Mouse (Mus musculus) cerebellum, postnatal 10 days (tissue): Measurements from ENCODE around the gene Creld1.

ENCODE experiments used
- DNase-seq, 2 experiments: peaks; one replicate each; pipeline ENCODE4 v3.0.0; 2021; ENCODE audit warnings: mixed read lengths in 2 of 2

Creld1 gene

DNA sequence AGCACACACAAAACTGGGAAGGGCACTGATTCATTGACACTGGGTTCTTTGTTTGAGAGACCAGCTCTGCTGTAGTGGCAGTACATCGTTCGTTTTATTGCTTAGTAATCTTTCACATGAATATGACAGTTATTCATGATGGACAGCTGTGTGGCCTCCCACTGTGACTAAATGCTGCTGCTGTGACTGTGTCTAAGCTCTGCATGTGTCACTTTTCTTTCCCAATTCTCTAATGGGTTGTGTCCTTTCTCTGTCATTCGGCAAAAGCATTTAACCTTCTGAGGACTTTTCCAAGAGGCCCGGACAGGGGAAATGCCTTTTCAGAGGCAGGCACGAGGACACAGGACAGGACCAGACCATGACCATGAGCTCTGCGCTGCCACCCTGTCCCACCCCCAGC lies 30.8 kb downstream of the Creld1 start:
- no peak for DNase-seq

- DNase-seq = no peak
These were observed 31.5 kb downstream of the Creld1 start for GRCm38 (mm10) chr6:113514600-113514999.

DNA sequence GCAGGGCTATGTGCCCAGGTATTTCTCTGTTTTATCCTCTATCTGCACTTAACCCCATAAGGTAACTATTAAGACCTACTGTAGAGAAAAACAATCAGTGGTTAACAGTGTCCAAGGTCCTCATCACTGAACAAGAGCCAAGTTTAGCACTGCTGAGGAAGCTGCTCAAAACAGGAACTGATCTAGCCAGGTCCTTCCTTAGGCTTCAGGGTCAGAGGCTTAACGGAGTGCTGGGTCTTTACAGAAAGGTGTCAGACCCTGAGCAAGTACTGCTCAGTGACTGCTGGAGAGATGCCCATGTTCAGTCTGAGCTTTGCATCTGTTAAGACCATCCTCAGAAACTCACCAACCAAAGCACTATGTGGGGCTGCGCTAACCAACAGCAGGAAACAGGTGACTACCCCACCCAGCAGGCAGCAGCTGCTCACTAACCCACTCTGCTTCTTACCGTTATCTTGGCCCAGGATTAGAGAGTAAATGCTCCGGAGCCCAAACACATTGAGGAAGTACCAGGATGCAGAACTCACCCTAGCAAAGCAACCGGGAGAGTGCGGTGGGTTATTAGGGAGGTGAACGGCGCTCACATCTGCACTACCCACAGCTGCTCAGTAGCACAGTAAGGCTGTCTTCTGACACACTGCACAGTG lies 34.5 kb downstream of the Creld1 start:
- no peak for DNase-seq

GRCm38 (mm10) chr6:113522310-113522709 lies 39.2 kb downstream of the Creld1 start:
- DNase-seq = no peak

- no peak for DNase-seq
These were observed 40.3 kb downstream of the Creld1 start for GRCm38 (mm10) chr6:113523420-113523819.

DNA sequence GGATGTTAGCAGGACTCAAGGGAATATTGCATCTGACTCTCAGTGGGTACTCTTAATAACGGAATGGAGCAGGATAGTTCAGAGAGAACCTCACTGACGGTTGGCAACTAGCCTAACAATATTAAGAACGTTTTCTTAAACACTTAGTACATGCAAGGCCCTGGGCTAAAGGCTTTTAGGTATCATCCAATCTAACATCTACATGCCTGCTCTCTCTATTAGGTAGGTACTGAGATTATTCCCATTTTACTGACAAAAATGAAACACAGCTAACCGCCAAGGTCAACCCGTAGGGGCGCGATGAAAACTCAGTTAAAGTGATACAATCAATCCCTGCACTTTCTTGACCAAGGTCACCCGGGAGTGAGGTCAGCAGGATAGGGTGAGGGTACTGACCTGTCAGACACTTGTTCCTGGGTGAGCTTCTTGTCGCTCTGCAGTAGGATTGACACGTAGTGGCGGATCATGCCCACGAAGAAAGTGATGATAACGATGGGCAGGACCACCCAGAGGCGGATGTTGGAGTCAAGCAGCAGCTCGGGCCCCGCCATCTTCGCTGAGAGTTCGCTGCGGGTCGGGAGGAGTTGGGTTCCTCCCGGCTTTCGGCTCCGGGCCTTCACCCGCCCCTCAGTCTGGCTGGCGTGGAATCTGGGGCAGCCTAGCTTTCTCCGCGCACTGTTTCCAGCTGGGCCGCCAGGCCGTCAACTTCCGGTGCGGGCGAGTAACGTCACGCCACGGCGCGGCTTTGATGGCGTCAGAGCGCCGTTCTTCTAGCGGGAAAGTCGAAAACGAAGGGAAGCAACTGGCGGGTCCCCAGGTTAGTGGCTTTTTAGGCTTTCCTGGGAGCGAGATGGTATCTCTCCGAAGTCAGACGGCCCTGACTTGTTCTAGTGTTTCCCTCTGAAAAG lies 48.1 kb downstream of the Creld1 start, which contains the start of the genes Emc3 and Fancd2:
TSS of gene Emc3 (minus strand) at position 721 of the 908 bp plus-strand sequence.
TSS of gene Fancd2 (plus strand) at position 751 of the 908 bp plus-strand sequence.
- DNase-seq = peak; percentile 98 to 99

- no peak for DNase-seq
These were observed 48.8 kb downstream of the Creld1 start for GRCm38 (mm10) chr6:113531840-113532404.

- DNase-seq = no peak
These were observed 51.8 kb downstream of the Creld1 start for GRCm38 (mm10) chr6:113534886-113535285.

- no peak for DNase-seq
These were observed 58.5 kb downstream of the Creld1 start for GRCm38 (mm10) chr6:113541610-113542009.
